Mouse (Mus musculus): Measurements from ENCODE around the gene Cyth2.

- no peak for TF ChIP-seq FLI1 (IDR thresholded peaks at IDR 0.05; ENCODE audit: low read length)
- no peak for TF ChIP-seq GATA1 (IDR thresholded peaks at IDR 0.05; ENCODE audit: borderline replicate concordance, low read length)
Observed at GRCm38 (mm10) chr7:45782271-45782670, 32.1 kb downstream of the Cyth2 start.
